Mouse (Mus musculus): ENCODE measurements at regions not wholly inside any gene's neighbourhood (a gene's known extent, or its start where the extent isn't known, plus 50 kb on each side); places are given as distances from the start of the nearest gene placed in this dataset.
A peak's percentile ranks its signal among the peaks of the same experiment; 100 is the strongest.

DNA sequence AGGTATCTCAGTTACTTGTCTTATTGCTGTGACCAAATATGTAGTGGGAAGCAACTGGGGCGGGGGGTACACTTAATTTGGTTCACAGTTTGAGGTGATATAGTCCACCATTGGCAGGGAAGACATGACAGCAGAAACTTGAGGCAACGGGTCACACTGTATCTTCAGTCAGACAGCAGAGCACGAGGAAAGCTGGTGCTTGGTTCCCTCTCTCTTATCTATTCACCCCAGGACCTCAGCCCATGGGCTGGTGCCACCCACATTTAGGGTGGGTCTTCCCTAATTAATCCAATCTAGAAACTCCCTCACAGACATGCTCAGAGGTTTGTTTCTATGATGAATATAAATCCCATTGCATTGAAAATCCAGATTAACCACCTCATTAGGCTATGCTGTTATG lies 56.5 kb downstream of the Otud1 start:
- H3K9ac ChIP-seq (replicated peaks; ENCODE audit: low read depth): no peak overlapping the region
- no peak overlapping the region for H3K27ac ChIP-seq (ENCODE audit: low read length)
- no peaks in the 10 kb centered on the region for H3K9me3 ChIP-seq (ENCODE audit: low read length)
- 65% methylated on average over 3 of the region's 3 CpGs for WGBS
- H3K4me3 ChIP-seq (ENCODE audit: low read depth, low read length): no peak overlapping the region
- H3K4me2 ChIP-seq (replicated peaks; ENCODE audit: low read depth, low read length): no peak overlapping the region
- H3K4me1 ChIP-seq (ENCODE audit: insufficient read depth, low read depth, low read length): no peaks in the 10 kb centered on the region
- no peak for ATAC-seq
- TF ChIP-seq CTCF (IDR thresholded peaks at IDR 0.05) (no peak), EP300 (IDR thresholded peaks at IDR 0.05) (no peak)
- no peak for DNase-seq (ENCODE audit: low spot score)
- H3K36me3 ChIP-seq (ENCODE audit: insufficient read depth, low read length): no peaks in the 10 kb centered on the region
- H3K27me3 ChIP-seq (replicated peaks; ENCODE audit: insufficient read depth, low read length): no peaks in the 10 kb centered on the region

DNA sequence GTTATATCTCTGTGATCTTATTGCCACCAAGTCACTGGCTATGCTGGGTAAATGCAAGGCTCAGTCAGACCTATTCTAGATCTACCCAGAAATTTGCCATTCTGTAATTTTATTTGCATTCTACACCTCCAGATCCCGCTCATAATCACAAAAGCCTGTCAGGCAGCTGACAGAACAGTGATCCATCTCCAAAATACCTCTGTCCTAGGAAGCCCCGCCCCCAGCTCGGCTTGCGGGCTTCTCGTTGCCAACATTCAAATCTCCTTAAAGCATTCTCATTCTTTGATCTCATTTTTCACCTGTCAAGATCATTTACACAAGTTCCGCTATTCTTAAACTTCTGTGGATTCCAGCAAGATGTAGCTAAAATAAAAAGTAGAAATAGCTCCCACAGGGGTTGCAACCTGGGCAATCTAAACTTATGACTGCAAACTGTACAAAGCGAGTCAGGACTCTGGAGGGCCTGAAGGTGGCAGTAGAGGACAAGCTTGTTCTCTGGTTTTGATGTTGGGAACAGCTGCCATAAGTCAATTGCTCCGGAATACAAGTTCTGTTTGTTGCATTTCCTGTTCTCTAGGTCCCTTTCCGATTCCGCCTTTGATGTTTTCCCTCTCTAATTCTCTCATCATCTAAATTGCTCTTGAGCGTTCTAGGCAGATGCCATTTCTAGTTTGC lies 58.1 kb downstream of the Otud1 start:
- 7% methylated on average over 11 of the region's 11 CpGs for WGBS
- H3K4me3 ChIP-seq (ENCODE audit: low read depth, low read length): no peak overlapping the region
- H3K9ac ChIP-seq (replicated peaks; ENCODE audit: low read depth): no peak overlapping the region

DNA sequence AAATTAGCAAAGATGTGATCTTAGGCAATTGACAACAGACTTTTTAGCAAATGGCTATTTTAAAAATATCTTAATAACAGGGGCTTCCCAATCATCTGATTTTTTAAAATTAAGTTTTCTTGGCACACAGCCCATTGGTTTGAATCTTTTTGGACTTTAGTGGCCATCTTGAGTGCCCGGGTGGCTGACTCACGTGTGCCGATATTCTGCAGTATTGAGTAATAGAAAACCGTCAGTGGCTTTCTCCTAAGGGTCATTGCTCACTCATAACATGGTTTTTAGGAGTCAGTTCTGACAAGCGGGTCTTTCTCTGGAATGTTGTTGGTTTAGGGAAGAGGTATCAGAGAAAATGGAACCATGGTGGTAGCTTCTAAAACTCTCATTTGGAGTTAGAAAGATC lies 58.8 kb downstream of the Otud1 start:
- no peaks in the 10 kb centered on the region for H3K4me1 ChIP-seq (ENCODE audit: insufficient read depth, low read depth, low read length)
- no peak overlapping the region for H3K9ac ChIP-seq (replicated peaks; ENCODE audit: low read depth)
- no peaks in the 10 kb centered on the region for H3K27me3 ChIP-seq (replicated peaks; ENCODE audit: insufficient read depth, low read length)
- H3K4me3 ChIP-seq (ENCODE audit: low read depth, low read length): no peak overlapping the region
- no peak overlapping the region for H3K27ac ChIP-seq (ENCODE audit: low read length)
- H3K9me3 ChIP-seq (ENCODE audit: low read length): no peaks in the 10 kb centered on the region
- H3K36me3 ChIP-seq (ENCODE audit: insufficient read depth, low read length): no peaks in the 10 kb centered on the region
- TF ChIP-seq CTCF (IDR thresholded peaks at IDR 0.05): no peak
- no peak for TF ChIP-seq EP300 (IDR thresholded peaks at IDR 0.05)
- H3K4me2 ChIP-seq (replicated peaks; ENCODE audit: low read depth, low read length): no peak overlapping the region
- no peak for ATAC-seq
- DNase-seq (ENCODE audit: low spot score): no peak
- WGBS: 67% methylated on average over 5 of the region's 5 CpGs

More for the DNA sequence above, 58.1 kb downstream of the Otud1 start:
- ATAC-seq: peak; percentile 72
- Histone ChIP-seq H3K36me3 (ENCODE audit: insufficient read depth, low read length) (no peaks in the 10 kb centered on the region), H3K4me1 (ENCODE audit: insufficient read depth, low read depth, low read length) (no peaks in the 10 kb centered on the region), H3K4me2 (replicated peaks; ENCODE audit: low read depth, low read length) (peak overlapping the region; percentile 20), H3K27ac (ENCODE audit: low read length) (no peak overlapping the region), H3K9me3 (ENCODE audit: low read length) (no peaks in the 10 kb centered on the region), H3K27me3 (replicated peaks; ENCODE audit: insufficient read depth, low read length) (no peaks in the 10 kb centered on the region)
- peak; percentile 93 for DNase-seq (ENCODE audit: low spot score)
- TF ChIP-seq EP300 (IDR thresholded peaks at IDR 0.05) (peak; percentile 23; the same call in 1 of the 2 replicates), CTCF (IDR thresholded peaks at IDR 0.05) (peak; percentile 89)

DNA sequence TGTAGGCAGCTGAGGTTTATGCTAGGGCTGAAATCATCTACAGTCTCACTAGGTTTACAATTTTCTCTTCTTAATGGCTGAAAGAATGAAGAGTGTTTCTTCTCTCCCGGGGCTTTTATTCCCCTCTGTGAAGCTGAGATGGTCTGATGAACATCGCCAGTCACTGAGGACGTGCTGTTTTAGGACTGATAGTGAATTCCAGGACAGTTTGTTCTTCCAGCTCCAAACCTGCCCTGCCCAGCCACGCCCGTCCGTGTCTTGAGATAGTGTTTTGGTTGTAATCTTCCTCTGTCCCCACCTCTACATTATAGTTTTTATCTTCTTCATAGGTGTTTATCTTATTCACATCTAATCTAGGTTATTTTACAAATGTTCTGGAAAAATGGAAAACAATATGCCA lies 68.5 kb downstream of the Otud1 start:
- 86% methylated on average over 6 of the region's 6 CpGs for WGBS
- ATAC-seq: no peak

DNA sequence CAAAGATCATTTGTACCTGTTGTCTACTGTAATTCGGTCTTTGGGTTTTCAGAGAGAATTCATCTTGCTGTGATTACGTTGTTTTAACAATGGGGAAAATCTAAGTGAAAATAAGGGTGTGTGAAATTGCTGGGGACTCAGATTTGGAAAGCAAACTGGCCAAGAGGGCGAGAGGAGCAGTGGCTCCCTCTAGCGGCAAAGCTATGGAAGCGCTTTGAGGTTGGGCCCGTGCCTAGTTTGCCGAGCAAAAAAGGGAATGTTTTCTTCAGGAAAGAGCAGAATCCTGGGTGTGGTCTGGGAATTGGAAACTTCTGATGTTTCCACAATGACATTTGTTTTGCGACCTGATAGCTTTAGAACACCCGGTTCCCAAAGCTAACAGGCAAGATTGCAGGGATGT lies 69.4 kb downstream of the Otud1 start:
- WGBS: 10% methylated on average over 9 of the region's 9 CpGs
- ATAC-seq: no peak
- DNase-seq (ENCODE audit: low spot score): peak; percentile 46
- no peaks in the 10 kb centered on the region for H3K9me3 ChIP-seq (ENCODE audit: low read length)
- H3K27me3 ChIP-seq (replicated peaks; ENCODE audit: insufficient read depth, low read length): no peaks in the 10 kb centered on the region
- TF ChIP-seq EP300 (IDR thresholded peaks at IDR 0.05): no peak
- TF ChIP-seq CTCF (IDR thresholded peaks at IDR 0.05): peak; percentile 89
- no peaks in the 10 kb centered on the region for H3K36me3 ChIP-seq (ENCODE audit: insufficient read depth, low read length)
- H3K4me3 ChIP-seq (ENCODE audit: low read depth, low read length): no peak overlapping the region
- no peaks in the 10 kb centered on the region for H3K4me1 ChIP-seq (ENCODE audit: insufficient read depth, low read depth, low read length)
- no peak overlapping the region for H3K27ac ChIP-seq (ENCODE audit: low read length)
- no peak overlapping the region for H3K4me2 ChIP-seq (replicated peaks; ENCODE audit: low read depth, low read length)
- H3K9ac ChIP-seq (replicated peaks; ENCODE audit: low read depth): no peak overlapping the region

More for the DNA sequence above, 68.5 kb downstream of the Otud1 start:
- Histone ChIP-seq H3K36me3 (ENCODE audit: insufficient read depth, low read length) (no peaks in the 10 kb centered on the region), H3K4me2 (replicated peaks; ENCODE audit: low read depth, low read length) (no peak overlapping the region), H3K27me3 (replicated peaks; ENCODE audit: insufficient read depth, low read length) (no peaks in the 10 kb centered on the region), H3K9ac (replicated peaks; ENCODE audit: low read depth) (no peak overlapping the region), H3K4me1 (ENCODE audit: insufficient read depth, low read depth, low read length) (no peaks in the 10 kb centered on the region), H3K27ac (ENCODE audit: low read length) (no peak overlapping the region), H3K4me3 (ENCODE audit: low read depth, low read length) (no peak overlapping the region), H3K9me3 (ENCODE audit: low read length) (no peaks in the 10 kb centered on the region)
- DNase-seq (ENCODE audit: low spot score): no peak
- TF ChIP-seq CTCF (IDR thresholded peaks at IDR 0.05) (no peak), EP300 (IDR thresholded peaks at IDR 0.05) (no peak)

DNA sequence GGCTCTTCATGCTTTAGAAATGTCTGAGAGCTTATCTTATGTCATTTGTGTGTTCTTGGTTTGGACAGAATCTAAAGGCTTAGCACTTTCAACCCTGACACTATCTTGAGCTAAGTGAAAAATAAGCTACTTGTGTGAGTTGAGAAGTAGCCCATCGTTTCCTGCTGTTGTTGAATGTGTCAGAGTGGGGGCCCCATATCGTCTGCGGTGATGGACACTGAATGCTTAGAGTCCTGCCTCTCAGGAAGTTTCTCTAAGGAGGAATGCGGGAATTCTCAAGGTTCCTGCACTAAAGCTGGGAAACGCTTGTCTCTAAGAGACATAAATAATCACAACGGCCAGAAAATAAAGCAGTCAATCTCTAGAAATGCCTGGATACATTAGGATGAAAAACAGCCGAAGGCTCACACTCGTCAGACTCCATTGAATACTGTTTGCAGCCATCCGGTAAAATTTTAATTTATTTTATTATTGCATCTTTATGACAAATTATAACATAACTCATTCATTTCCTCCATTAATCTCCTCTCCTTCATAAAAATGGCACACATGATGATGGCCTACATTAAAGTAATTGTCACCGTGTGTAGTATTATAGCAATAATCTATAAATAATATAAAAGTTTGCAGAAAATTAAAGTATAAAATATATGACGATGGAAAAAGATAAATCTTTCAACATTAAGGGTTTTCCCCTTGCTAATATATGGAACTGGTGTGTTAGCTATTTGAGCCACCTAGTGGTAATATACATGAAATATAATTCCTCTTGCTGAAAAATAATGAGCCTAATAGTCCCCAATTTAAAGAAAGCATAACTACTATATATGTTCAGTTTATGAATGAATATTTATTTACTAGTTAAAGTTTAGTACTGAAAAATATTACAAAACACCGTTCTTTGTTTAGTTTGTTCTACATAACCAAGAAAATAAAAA lies 75.6 kb downstream of the Otud1 start:
- no peak overlapping the region for H3K27ac ChIP-seq (ENCODE audit: low read length)
- WGBS: 45% methylated on average over 12 of the region's 12 CpGs
- TF ChIP-seq CTCF (IDR thresholded peaks at IDR 0.05) (peak; percentile 46), EP300 (IDR thresholded peaks at IDR 0.05) (no peak)
- no peak overlapping the region for H3K4me3 ChIP-seq (ENCODE audit: low read depth, low read length)
- DNase-seq (ENCODE audit: low spot score): peak; percentile 48
- no peaks in the 10 kb centered on the region for H3K36me3 ChIP-seq (ENCODE audit: insufficient read depth, low read length)
- H3K4me2 ChIP-seq (replicated peaks; ENCODE audit: low read depth, low read length): no peak overlapping the region
- H3K9ac ChIP-seq (replicated peaks; ENCODE audit: low read depth): no peak overlapping the region
- no peaks in the 10 kb centered on the region for H3K9me3 ChIP-seq (ENCODE audit: low read length)
- H3K4me1 ChIP-seq (ENCODE audit: insufficient read depth, low read depth, low read length): no peaks in the 10 kb centered on the region
- ATAC-seq: no peak
- H3K27me3 ChIP-seq (replicated peaks; ENCODE audit: insufficient read depth, low read length): no peaks in the 10 kb centered on the region

All from lung, postnatal 0 days (tissue).